Mouse (Mus musculus) embryonic facial prominence, embryonic 15.5 days (tissue): ENCODE data around the gene Foxl1. TPM values are rescaled to one million over a fixed set of nuclear protein-coding genes. Genes with fewer than 3 reads are reported as not detected.
A peak's percentile ranks its signal among the peaks of the same experiment; 100 is the strongest.

Experiments
- ATAC-seq: fragments of 200-750 bp; cut with Nextera tagmentation; 2 replicates; pipeline ENCODE4 v1.8.0; 2017; ENCODE audit warnings: low read depth, moderate TSS enrichment; ENCODE audit not compliant: insufficient number of reproducible peaks, low FRiP score, low TSS enrichment
- H3K27ac ChIP-seq: fragments of 300-500 bp; sonication (generic); replicated peaks from 2 replicates; pipeline ENCODE4 v1.5.1; 2015; ENCODE audit warnings: mild to moderate bottlenecking, inconsistent platforms
- H3K27me3 ChIP-seq: fragments of 300-500 bp; sonication (generic); 2 replicates; pipeline ENCODE4 v1.6.1; 2015; ENCODE audit warnings: inconsistent platforms
- H3K36me3 ChIP-seq: fragments of 300-500 bp; sonication (generic); 2 replicates; pipeline ENCODE4 v1.6.1; 2015; ENCODE audit warnings: mild to moderate bottlenecking, inconsistent platforms
- H3K4me1 ChIP-seq: fragments of 300-500 bp; sonication (generic); 2 replicates; pipeline ENCODE4 v1.6.1; 2015; ENCODE audit warnings: inconsistent platforms
- H3K4me2 ChIP-seq: fragments of 300-500 bp; sonication (generic); replicated peaks from 2 replicates; pipeline ENCODE4 v1.6.1; 2015; ENCODE audit warnings: mild to moderate bottlenecking, inconsistent platforms
- H3K4me3 ChIP-seq: fragments of 300-500 bp; sonication (generic); replicated peaks from 2 replicates; pipeline ENCODE4 v1.5.1; 2015; ENCODE audit warnings: mild to moderate bottlenecking, inconsistent platforms
- H3K9ac ChIP-seq: fragments of 300-500 bp; sonication (generic); 2 replicates; pipeline ENCODE4 v1.6.1; 2015; ENCODE audit warnings: inconsistent platforms
- H3K9me3 ChIP-seq: fragments of 300-500 bp; sonication (generic); replicated peaks from 2 replicates; pipeline ENCODE4 v1.6.1; 2016; ENCODE audit warnings: inconsistent platforms
- WGBS: fragments of 180-500 bp; shearing (Covaris S2); methylation state at CpG from one replicate; pipeline ENCODE4 v1.1.7; 2015; 5-methylcytosine and 5-hydroxymethylcytosine counted together
- polyA plus RNA-seq: library from polyadenylated mRNA; unstranded; fragments of >200 nt; fragmentation: Nextera tagmentation; extraction: Ambion mirVana; gene quantifications from 2 replicates; pipeline ENCODE4 v1.2.1, GENCODE M21; 2015

Foxl1 gene
- polyA plus RNA-seq, 1 experiment from 2014 or later, result 0.31 TPM

DNA sequence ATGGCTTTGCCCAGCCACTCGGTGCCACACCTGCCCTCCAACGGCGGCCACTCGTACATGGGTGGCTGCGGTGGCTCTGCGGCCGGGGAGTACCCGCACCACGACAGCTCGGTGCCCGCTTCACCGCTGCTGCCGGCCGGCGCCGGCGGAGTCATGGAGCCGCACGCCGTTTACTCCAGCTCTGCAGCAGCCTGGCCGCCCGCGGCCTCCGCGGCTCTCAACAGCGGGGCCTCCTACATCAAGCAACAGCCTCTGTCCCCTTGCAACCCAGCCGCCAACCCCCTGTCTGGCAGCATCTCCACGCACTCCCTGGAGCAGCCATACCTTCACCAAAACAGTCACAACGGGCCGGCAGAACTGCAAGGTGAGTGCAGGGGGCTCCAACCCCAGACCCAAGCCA lies 42.7 kb upstream of the Foxl1 start:
- no peak overlapping the region for H3K27ac ChIP-seq
- WGBS, result 5% methylated on average over 30 of the region's 30 CpGs
- H3K9ac ChIP-seq, result peak overlapping the region; percentile 23; the same call in 1 of the 2 replicates
- H3K36me3 ChIP-seq, result no peaks in the 10 kb centered on the region
- no peaks in the 10 kb centered on the region for H3K9me3 ChIP-seq
- H3K4me3 ChIP-seq, result peak overlapping the region; percentile 56
- H3K4me1 ChIP-seq, result peaks cover 40% of the 10 kb centered on the region
- no peak for ATAC-seq
- H3K27me3 ChIP-seq, result peaks cover 100% of the 10 kb centered on the region
- H3K4me2 ChIP-seq, result peak overlapping the region; percentile 97

DNA sequence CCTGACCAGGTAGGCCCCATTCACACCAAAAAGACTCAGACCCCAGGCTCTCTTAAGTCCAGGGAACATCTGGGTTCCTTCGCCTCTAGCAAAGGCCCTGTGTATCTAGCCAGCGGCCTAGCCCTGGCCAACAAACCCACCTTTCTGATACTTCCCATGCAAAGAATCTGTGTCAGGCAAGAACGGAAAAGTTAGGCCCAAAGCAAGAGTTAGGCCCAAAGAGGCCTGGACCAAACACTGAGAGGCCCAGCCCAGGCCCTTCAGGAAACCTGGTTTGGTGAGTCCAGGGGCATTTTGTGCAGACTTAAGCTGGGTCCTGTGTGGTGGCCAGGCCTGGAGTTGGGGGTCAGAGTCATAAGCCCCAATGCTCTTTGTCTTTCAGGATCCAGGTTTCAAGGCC lies 42.2 kb upstream of the Foxl1 start:
- WGBS, result 73% methylated on average over 3 of the region's 3 CpGs
- ATAC-seq, result no peak
- Histone ChIP-seq H3K4me2 (peak overlapping the region; percentile 97), H3K9me3 (no peaks in the 10 kb centered on the region), H3K27me3 (peaks cover 100% of the 10 kb centered on the region), H3K36me3 (no peaks in the 10 kb centered on the region), H3K4me1 (peaks cover 40% of the 10 kb centered on the region), H3K9ac (no peak overlapping the region; the same call in 1 of the 2 replicates), H3K4me3 (peak overlapping the region; percentile 56), H3K27ac (no peak overlapping the region)

DNA sequence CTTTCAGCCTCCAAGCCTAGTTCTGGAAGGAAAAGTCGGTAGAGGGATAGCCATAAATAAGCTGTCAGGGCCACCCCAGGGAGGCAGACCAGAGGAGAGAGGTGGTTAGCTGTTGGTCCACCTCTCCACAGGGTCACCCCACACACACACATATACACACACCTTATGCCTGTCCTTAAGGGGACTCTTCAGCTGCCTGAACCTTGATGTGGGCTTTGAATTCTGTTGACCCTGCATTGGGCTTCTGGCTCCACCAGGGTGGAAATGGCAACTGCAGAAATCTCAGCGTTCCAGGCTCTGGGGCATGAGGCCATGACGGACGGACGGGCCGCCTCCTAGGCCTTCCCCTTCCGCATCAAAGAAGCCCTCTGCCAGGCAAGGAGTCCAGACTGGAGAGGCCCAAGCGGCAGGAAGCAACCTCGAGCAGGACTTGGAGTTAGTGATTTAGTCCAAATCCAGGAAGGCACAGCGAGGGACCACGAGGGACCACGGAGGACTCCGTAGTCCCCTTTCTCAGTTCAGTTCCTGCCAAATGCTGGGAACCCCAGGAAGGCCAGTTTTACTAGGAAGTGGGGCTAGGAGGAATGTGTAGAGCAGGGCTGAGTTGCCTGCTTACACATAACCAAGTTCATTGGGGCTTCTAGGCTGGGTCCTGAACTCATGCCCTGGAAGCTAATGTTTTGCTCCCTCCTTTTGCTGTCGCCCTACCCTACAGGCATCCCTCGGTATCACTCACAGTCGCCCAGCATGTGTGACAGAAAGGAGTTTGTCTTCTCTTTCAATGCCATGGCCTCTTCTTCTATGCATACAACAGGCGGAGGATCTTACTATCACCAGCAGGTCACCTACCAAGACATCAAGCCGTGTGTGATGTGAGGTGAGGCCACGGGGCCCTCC lies 41.5 kb upstream of the Foxl1 start:
- 35% methylated on average over 19 of the region's 19 CpGs for WGBS

DNA sequence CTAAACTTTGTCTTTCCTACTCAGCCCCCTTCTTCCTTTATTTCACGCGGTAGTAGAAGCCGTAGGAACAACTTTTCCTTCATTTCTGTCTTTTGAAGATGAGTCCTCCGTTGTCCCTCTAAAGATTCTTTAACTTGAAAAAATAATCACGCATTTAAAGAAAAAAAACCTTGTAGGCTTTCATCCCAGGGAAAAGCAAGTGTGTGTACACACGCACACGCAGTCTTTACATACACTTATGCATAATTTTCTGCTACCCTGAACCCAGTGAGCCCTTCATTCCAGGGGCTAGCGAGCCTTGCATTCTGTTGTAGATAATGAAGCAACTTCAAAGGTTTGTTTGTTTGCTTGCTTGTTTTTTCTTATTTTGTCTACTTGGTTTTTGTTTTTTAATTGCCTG lies 39.5 kb upstream of the Foxl1 start:
- WGBS, result 8% methylated on average over 8 of the region's 8 CpGs
- Histone ChIP-seq H3K4me1 (peaks cover 38% of the 10 kb centered on the region), H3K9me3 (no peaks in the 10 kb centered on the region), H3K4me3 (no peak overlapping the region), H3K9ac (no peak overlapping the region), H3K27ac (no peak overlapping the region), H3K4me2 (no peak overlapping the region), H3K27me3 (peaks cover 99% of the 10 kb centered on the region), H3K36me3 (no peaks in the 10 kb centered on the region)
- ATAC-seq, result no peak

More for the DNA sequence above, 41.5 kb upstream of the Foxl1 start:
- Histone ChIP-seq H3K9ac (no peak overlapping the region), H3K4me1 (peaks cover 41% of the 10 kb centered on the region), H3K36me3 (no peaks in the 10 kb centered on the region), H3K4me2 (peak overlapping the region; percentile 97), H3K9me3 (no peaks in the 10 kb centered on the region), H3K27me3 (peaks cover 100% of the 10 kb centered on the region), H3K4me3 (peak overlapping the region; percentile 56), H3K27ac (no peak overlapping the region)
- ATAC-seq, result no peak

DNA sequence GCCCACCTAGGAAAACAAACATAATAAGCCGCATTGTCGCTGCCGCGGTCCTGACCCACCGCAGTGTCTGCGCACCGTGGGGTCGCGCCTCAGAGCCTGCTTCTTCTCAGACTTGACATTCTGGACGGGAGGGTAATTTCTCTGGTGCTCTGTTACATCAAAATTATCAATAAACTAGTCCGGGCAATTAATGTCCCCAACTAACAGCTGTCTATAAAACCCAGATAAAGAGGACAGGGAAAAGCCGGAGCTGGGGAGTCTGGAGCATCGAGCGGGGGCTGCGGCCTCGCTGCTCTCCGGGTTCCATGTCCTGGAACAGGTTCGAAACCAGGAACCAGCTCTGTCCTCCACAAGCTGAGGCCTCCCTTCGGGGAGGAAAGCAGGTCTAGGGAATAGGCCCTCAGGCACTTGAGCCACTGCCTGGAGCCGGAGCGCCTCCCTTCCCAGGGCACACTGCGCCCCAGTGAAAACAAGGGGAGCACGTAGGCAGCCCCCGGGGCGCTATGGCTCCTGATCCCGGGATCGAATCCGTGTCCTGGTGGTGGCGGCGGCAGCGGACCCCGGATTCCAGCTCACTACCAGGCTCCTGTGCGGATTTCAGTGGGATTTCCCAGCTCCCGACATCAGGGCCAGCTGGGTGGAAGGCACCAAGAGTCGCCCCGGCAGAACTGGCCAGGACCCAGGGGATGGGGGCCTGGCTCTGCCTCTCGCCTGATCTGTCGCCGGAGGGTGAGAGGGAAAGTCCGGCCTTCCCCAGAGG lies 38.7 kb upstream of the Foxl1 start:
- peaks cover 98% of the 10 kb centered on the region for H3K27me3 ChIP-seq
- H3K4me3 ChIP-seq, result peak overlapping the region; percentile 2; the same call in 1 of the 2 replicates
- H3K4me2 ChIP-seq, result peak overlapping the region; percentile 17; the same call in 1 of the 2 replicates
- no peaks in the 10 kb centered on the region for H3K9me3 ChIP-seq
- ATAC-seq, result no peak
- H3K4me1 ChIP-seq, result peaks cover 30% of the 10 kb centered on the region
- WGBS, result 3% methylated on average over 40 of the region's 40 CpGs
- H3K9ac ChIP-seq, result no peak overlapping the region
- no peak overlapping the region for H3K27ac ChIP-seq
- no peaks in the 10 kb centered on the region for H3K36me3 ChIP-seq

DNA sequence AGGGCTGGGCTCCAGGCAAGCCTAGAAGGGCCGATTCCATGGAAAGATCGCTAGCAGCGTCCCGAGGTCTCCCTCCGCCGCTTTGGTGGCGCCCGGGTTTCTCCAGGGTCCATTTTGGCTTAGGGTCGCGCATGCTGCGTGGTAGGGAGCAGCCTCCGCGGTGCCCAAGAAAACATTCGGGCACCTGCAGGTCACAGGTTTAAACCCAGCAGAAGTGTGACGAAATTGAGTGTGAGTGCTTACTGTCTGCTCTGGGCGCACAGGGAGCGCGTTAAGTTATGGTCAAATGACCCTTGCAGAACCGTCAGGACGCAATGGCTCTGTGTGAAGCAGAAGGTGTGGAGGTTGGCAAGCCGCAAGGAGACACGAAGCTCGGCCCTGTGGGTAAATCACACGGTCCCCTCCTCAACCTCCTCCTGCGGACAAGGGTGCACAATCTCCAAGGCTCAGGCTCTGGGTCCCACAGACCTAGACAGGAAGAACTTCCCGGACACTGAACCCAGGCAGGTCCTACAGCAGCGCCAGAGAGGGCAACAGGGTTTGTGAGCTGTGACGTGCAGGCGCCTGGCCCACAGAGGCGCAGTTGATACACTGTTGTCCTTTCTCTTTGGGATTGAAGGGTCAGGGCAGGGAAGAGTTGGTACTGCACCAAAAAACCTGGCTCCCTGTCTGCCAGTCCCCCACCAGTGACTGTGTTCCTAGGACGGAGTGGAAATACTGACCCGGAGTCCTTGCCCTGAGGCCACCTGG lies 37.9 kb upstream of the Foxl1 start:
- no peaks in the 10 kb centered on the region for H3K9me3 ChIP-seq
- no peak overlapping the region for H3K9ac ChIP-seq
- H3K27me3 ChIP-seq, result peaks cover 91% of the 10 kb centered on the region
- H3K4me2 ChIP-seq, result peak overlapping the region; percentile 17; the same call in 1 of the 2 replicates
- H3K27ac ChIP-seq, result no peak overlapping the region
- no peaks in the 10 kb centered on the region for H3K36me3 ChIP-seq
- H3K4me1 ChIP-seq, result peaks cover 23% of the 10 kb centered on the region
- no peak for ATAC-seq
- H3K4me3 ChIP-seq, result peak overlapping the region; percentile 2; the same call in 1 of the 2 replicates
- WGBS, result 7% methylated on average over 32 of the region's 32 CpGs

DNA sequence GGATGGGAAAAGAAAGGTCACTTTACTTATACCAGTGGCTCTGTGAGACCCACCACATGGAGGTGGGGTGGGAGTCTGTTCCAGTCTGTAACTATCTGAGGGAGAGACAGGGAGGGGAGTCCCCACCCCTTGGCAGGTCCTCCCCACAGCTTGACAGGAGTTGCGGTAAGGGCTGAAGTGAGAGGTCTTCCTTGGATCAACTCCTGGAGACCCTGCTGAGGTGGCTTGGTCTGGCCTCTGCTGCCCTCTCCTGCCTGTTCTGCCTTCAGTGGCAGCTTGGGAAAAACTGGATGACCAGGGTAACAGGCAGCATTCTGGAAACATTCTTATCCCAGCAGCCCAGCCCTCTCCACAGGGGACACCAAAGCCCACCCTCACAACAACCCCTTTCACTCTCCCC lies 37.0 kb upstream of the Foxl1 start:
- no peaks in the 10 kb centered on the region for H3K9me3 ChIP-seq
- no peaks in the 10 kb centered on the region for H3K36me3 ChIP-seq
- H3K4me2 ChIP-seq, result no peak overlapping the region
- peaks cover 82% of the 10 kb centered on the region for H3K27me3 ChIP-seq
- H3K27ac ChIP-seq, result no peak overlapping the region
- no peak for ATAC-seq
- WGBS, result 0% methylated on average over 1 of the region's 1 CpGs
- no peak overlapping the region for H3K4me3 ChIP-seq
- H3K9ac ChIP-seq, result no peak overlapping the region
- peaks cover 19% of the 10 kb centered on the region for H3K4me1 ChIP-seq

DNA sequence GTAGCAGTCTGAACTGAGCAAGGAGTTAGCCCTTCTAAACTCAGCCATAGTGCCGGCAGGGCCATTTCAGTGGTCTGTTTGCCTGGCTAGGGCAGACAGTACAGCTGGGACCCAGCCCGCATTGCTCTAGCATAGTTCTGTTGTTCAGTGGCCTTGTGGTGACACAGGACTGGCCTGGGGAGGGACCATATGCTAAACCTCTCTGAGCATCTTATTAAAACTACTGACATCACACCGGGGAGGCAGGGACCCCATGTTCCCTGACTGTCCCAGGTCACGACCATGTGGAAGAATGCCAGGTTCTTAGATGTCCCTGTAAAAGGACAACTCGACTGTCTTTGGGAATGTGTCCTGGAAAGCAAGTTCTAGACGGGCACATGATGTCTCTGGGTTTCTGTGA lies 35.6 kb upstream of the Foxl1 start:
- H3K9ac ChIP-seq, result no peak overlapping the region
- H3K9me3 ChIP-seq, result no peaks in the 10 kb centered on the region
- no peak overlapping the region for H3K27ac ChIP-seq
- WGBS, result 27% methylated on average over 6 of the region's 6 CpGs
- peaks cover 67% of the 10 kb centered on the region for H3K27me3 ChIP-seq
- H3K4me3 ChIP-seq, result no peak overlapping the region
- H3K36me3 ChIP-seq, result peaks cover 2% of the 10 kb centered on the region
- peaks cover 19% of the 10 kb centered on the region for H3K4me1 ChIP-seq
- H3K4me2 ChIP-seq, result no peak overlapping the region
- no peak for ATAC-seq

DNA sequence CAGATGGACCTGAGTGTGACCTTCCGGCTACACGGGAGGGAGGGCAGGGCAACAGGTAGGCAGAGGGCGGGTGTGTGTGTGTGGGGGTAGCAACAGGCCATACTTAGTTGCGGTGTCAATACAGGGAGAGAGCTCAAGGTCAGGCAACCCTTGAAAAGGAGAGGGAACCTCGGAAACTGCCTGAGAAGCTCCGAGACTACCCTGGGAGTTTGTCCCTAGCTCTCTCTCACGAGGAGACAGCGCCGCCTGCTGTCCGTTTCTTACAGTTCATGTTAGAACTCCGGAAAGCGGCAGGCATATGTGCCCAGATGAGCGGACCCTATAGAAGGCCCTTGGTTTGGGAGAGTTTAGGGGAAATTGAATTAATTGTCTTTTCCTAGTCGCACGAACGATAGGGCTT lies 35.1 kb upstream of the Foxl1 start:
- ATAC-seq, result no peak
- Histone ChIP-seq H3K27me3 (peaks cover 62% of the 10 kb centered on the region), H3K4me2 (no peak overlapping the region), H3K4me1 (peaks cover 19% of the 10 kb centered on the region), H3K9ac (no peak overlapping the region), H3K9me3 (no peaks in the 10 kb centered on the region), H3K27ac (no peak overlapping the region), H3K36me3 (peaks cover 7% of the 10 kb centered on the region), H3K4me3 (no peak overlapping the region)
- WGBS, result 3% methylated on average over 16 of the region's 16 CpGs

DNA sequence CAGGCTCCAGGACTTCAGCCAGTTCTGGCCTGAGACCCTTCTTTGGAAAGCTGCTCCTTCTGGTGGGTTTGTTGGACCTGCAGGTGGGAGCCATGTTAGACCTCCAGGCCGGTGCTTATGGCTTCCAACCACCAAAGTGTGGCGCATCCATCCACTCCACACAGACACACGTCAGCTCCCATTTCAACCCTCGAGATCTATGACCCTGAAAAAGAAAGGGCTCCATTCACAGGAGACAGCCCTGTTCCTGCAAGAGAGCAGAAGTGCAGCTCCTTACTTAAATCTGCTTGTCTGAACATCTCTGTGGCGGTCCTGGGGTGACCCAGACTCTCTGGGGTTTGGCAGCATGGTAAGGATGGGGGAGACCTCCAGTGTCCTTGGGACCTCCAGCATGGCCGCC lies 34.2 kb upstream of the Foxl1 start:
- Histone ChIP-seq H3K27ac (no peak overlapping the region), H3K4me1 (peaks cover 19% of the 10 kb centered on the region), H3K9ac (no peak overlapping the region), H3K4me2 (no peak overlapping the region), H3K9me3 (no peaks in the 10 kb centered on the region), H3K27me3 (peaks cover 54% of the 10 kb centered on the region), H3K4me3 (no peak overlapping the region), H3K36me3 (peaks cover 16% of the 10 kb centered on the region)
- 49% methylated on average over 6 of the region's 6 CpGs for WGBS
- ATAC-seq, result no peak
